Mouse (Mus musculus): ENCODE results near the gene Glyctk. TPM values are rescaled to one million over a fixed set of nuclear protein-coding genes. Genes with fewer than 3 reads are reported as not detected.

Gene Glyctk
- polyA plus RNA-seq, 1 experiment from 2014 or later = 1.2 TPM

DNA sequence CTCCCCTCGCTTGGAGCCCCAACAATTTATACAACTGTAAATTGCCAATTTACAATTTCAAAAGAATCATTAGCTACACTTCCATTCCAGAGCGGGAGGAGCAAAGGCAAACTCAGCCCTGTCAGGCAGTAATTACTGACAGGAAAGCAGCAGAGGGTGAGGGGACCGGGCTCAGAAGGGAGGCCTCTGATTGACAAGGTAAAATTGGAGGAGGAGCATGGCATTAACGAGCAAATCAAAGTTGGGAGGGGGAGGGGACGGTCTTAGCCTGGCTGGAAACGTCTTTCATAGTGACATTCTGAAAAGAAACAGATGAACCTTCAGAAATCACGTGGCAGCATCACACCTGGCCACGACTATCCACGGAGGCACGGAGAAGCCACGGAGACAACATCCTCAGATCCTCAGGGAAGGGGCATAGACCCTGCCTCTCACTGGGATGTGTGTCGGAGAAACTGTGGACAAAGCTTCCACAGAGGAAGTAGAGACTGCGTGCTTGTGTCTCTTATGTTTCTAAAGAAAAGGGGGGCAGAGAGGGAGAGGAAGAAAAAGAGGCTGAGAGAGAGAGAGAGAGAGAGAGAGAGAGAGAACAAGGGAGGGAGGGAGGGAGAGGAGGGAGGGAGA lies 42.0 kb downstream of the Glyctk start:
- ATAC-seq (replicated peaks; ENCODE audit: extremely low read depth, insufficient read depth, low FRiP score) = no peak

GRCm38 (mm10) chr9:106112770-106113423 lies 45.0 kb downstream of the Glyctk start:
- 30% methylated on average over 10 of the region's 10 CpGs for WGBS
- H3K4me2 ChIP-seq (ENCODE audit: low read depth, low read length) = no peak overlapping the region
- ATAC-seq (replicated peaks; ENCODE audit: extremely low read depth, insufficient read depth, low FRiP score) = no peak
- H3K4me3 ChIP-seq (ENCODE audit: low read length) = no peak overlapping the region
- H3K36me3 ChIP-seq (ENCODE audit: control insufficient read depth, insufficient read depth) = no peaks in the 10 kb centered on the region
- H3K4me1 ChIP-seq (ENCODE audit: control insufficient read depth, insufficient read depth, low read length) = no peaks in the 10 kb centered on the region
- H3K9ac ChIP-seq (ENCODE audit: low read length) = no peak overlapping the region
- peaks cover 4% of the 10 kb centered on the region; the same call in 1 of the 2 replicates for H3K9me3 ChIP-seq (replicated peaks; ENCODE audit: control insufficient read depth, low read length)
- H3K27me3 ChIP-seq (ENCODE audit: control insufficient read depth, insufficient read depth, low read length) = peaks cover 3% of the 10 kb centered on the region; the same call in 1 of the 2 replicates
- H3K27ac ChIP-seq (ENCODE audit: low read length) = no peak overlapping the region

More for the DNA sequence above, 42.0 kb downstream of the Glyctk start:
- H3K4me2 ChIP-seq (ENCODE audit: low read depth, low read length) = no peak overlapping the region
- H3K9ac ChIP-seq (ENCODE audit: low read length) = no peak overlapping the region
- H3K27ac ChIP-seq (ENCODE audit: low read length) = no peak overlapping the region
- H3K4me3 ChIP-seq (ENCODE audit: low read length) = no peak overlapping the region
- no peaks in the 10 kb centered on the region for H3K36me3 ChIP-seq (ENCODE audit: control insufficient read depth, insufficient read depth)
- H3K9me3 ChIP-seq (replicated peaks; ENCODE audit: control insufficient read depth, low read length) = 0 out of 2 replicates have a peak, but pooled peaks cover 4% of the 10 kb centered on the region
- no peaks in the 10 kb centered on the region for H3K4me1 ChIP-seq (ENCODE audit: control insufficient read depth, insufficient read depth, low read length)
- peaks cover 3% of the 10 kb centered on the region; the same call in 1 of the 2 replicates for H3K27me3 ChIP-seq (ENCODE audit: control insufficient read depth, insufficient read depth, low read length)
- 31% methylated on average over 13 of the region's 13 CpGs for WGBS

GRCm38 (mm10) chr9:106106241-106106640 lies 51.7 kb downstream of the Glyctk start:
- H3K9ac ChIP-seq (ENCODE audit: low read length) = no peak overlapping the region
- H3K36me3 ChIP-seq (ENCODE audit: control insufficient read depth, insufficient read depth) = no peaks in the 10 kb centered on the region
- ATAC-seq (replicated peaks; ENCODE audit: extremely low read depth, insufficient read depth, low FRiP score) = no peak
- no peak overlapping the region for H3K4me2 ChIP-seq (ENCODE audit: low read depth, low read length)
- H3K9me3 ChIP-seq (replicated peaks; ENCODE audit: control insufficient read depth, low read length) = peaks cover 7% of the 10 kb centered on the region; the same call in 1 of the 2 replicates
- no peaks in the 10 kb centered on the region for H3K27me3 ChIP-seq (ENCODE audit: control insufficient read depth, insufficient read depth, low read length)
- no peak overlapping the region for H3K4me3 ChIP-seq (ENCODE audit: low read length)
- H3K27ac ChIP-seq (ENCODE audit: low read length) = no peak overlapping the region
- 64% methylated on average over 9 of the region's 9 CpGs for WGBS
- H3K4me1 ChIP-seq (ENCODE audit: control insufficient read depth, insufficient read depth, low read length) = no peaks in the 10 kb centered on the region

DNA sequence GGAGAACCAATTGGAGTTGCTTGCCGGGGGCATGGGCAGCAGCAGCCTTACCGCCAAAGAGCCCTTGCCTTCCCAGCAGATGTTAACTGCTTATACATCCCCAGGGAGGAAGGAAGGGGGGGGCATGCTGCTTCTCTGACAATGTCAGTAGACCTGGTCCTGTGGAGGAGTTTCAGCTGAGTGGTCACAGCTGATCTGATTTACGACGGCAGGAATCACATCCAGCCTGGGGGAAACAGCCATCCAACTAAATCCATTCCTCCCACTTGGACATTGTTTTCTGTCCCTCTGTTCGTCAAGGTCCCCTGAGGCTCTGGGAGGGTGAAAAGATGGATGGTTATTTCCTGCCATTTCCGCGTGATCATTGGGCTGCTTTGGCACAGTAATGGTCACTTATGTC lies 53.5 kb downstream of the Glyctk start:
- H3K9me3 ChIP-seq (replicated peaks; ENCODE audit: control insufficient read depth, low read length) = peaks cover 5% of the 10 kb centered on the region; the same call in 1 of the 2 replicates
- H3K36me3 ChIP-seq (ENCODE audit: control insufficient read depth, insufficient read depth) = no peaks in the 10 kb centered on the region
- no peaks in the 10 kb centered on the region for H3K4me1 ChIP-seq (ENCODE audit: control insufficient read depth, insufficient read depth, low read length)
- H3K9ac ChIP-seq (ENCODE audit: low read length) = no peak overlapping the region
- 79% methylated on average over 7 of the region's 7 CpGs for WGBS
- no peak overlapping the region for H3K4me3 ChIP-seq (ENCODE audit: low read length)
- no peak overlapping the region for H3K27ac ChIP-seq (ENCODE audit: low read length)
- no peak overlapping the region for H3K4me2 ChIP-seq (ENCODE audit: low read depth, low read length)
- ATAC-seq (replicated peaks; ENCODE audit: extremely low read depth, insufficient read depth, low FRiP score) = no peak
- no peaks in the 10 kb centered on the region for H3K27me3 ChIP-seq (ENCODE audit: control insufficient read depth, insufficient read depth, low read length)

MicroRNAs encoded within 50 kb of the gene (microRNA counts, 519-probe panel; counts per million panel counts)
- microRNA mmu-let-7g = 4,512 counts per million, percentile 98 among the panel's probes with 10 or more counts

Small RNAs within 50 kb of the gene (microRNA-seq; reads per million reads assigned to microRNA genes)
- gene Mir135a-1 = 2.0 reads per million, percentile 4 among the genes with 10 or more reads in this experiment
- 69,586 reads per million, percentile 99 among the genes with 10 or more reads in this experiment for gene Mirlet7g

Other genes starting within 250 kb of the Glyctk start
- gene Col6a5, start 197.5 kb downstream of the Glyctk start, polyA plus RNA-seq (2015; fragmentation: Nextera tagmentation; extraction: Ambion mirVana) = 0.21 and 0.38 TPM in 2 replicates
- gene Col6a4, start 61.4 kb downstream of the Glyctk start, polyA plus RNA-seq (2015; fragmentation: Nextera tagmentation; extraction: Ambion mirVana) = 0.20 and 0.32 TPM in 2 replicates
- gene Wdr82, start 12.8 kb upstream of the Glyctk start, polyA plus RNA-seq (2015; fragmentation: Nextera tagmentation; extraction: Ambion mirVana) = 17.6 and 18.2 TPM in 2 replicates
- 25.0 and 27.7 TPM in 2 replicates for gene Ppm1m, start 41.6 kb upstream of the Glyctk start, polyA plus RNA-seq (2015; fragmentation: Nextera tagmentation; extraction: Ambion mirVana)
- 55.7 and 61.6 TPM in 2 replicates for gene Twf2, start 45.0 kb upstream of the Glyctk start, polyA plus RNA-seq (2015; fragmentation: Nextera tagmentation; extraction: Ambion mirVana)
- gene Tlr9, start 64.5 kb upstream of the Glyctk start, polyA plus RNA-seq (2015; fragmentation: Nextera tagmentation; extraction: Ambion mirVana) = 0.05 and 0.09 TPM in 2 replicates
- 217 and 223 TPM in 2 replicates for gene Alas1, start 90.5 kb upstream of the Glyctk start, polyA plus RNA-seq (2015; fragmentation: Nextera tagmentation; extraction: Ambion mirVana)
- 29.3 and 30.6 TPM in 2 replicates for gene Poc1a, start 122.9 kb upstream of the Glyctk start, polyA plus RNA-seq (2015; fragmentation: Nextera tagmentation; extraction: Ambion mirVana)
- gene Dusp7, start 210.5 kb upstream of the Glyctk start, polyA plus RNA-seq (2015; fragmentation: Nextera tagmentation; extraction: Ambion mirVana) = 7.9 and 10.2 TPM in 2 replicates

Data from heart, embryonic 16.5 days (tissue).